Mouse (Mus musculus): ENCODE measurements around the gene Klhl32.
"Not testable (repeated sequence)": the region's sequence is repeated elsewhere in the genome, so short reads cannot be mapped to it uniquely, and the experiment has no call there.

Gene Klhl32

DNA sequence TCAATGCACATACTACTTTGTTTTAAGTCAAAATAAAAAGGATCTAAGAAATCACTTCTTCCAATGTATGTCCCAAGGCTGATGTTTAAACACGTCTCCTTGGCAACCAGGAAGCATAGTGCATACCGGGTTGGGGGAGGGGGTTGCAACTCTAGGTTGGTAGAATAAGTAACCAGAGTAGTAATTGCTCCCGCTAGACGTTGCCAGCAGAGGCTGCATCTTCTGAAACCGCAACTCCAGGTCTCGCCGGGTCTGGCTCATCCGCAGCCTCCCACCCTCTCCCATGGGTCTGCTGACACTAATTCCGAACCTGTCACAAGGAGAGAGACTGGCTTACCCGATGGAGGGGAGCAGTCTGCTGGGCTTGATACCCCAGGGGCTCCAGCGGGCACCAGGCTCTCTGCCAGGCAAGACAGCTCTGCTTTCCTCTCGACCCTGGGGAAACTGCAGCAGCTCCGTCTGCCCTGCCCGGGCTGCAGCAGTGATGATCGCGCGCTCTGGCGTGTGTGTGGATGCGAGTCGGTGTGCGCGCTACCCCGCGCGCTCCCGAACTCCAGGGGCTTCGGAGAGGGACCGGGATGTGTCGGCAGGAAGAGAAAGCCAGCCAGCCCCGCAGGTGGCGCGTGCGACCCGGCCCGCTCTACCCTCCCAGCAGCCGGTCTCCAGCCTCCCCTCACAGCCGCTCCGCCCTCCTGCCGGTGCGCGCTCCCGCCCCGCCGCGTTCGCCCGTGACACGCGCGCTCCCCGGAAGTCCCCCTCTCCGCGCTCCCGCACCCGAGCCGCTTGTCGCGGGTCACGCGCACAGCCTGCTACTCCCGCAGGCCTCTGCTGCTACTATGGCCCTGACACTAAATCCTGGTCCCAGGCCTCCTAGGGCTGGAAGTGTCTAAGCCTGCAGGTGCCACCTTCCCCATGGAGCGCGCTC, at the start of gene Klhl32:
Klhl32 (minus strand) TSS at position 724 of the 925 bp plus-strand sequence.
- peak; percentile 93 for DNase-seq (ENCODE audit: low read depth, low spot score)

GRCm38 (mm10) chr4:24899146-24899545, 48.2 kb upstream of the Klhl32 start:
- no peak for DNase-seq (ENCODE audit: low read depth, low spot score)

GRCm38 (mm10) chr4:24898636-24899035, 47.7 kb upstream of the Klhl32 start:
- DNase-seq (ENCODE audit: low read depth, low spot score): no peak

DNA sequence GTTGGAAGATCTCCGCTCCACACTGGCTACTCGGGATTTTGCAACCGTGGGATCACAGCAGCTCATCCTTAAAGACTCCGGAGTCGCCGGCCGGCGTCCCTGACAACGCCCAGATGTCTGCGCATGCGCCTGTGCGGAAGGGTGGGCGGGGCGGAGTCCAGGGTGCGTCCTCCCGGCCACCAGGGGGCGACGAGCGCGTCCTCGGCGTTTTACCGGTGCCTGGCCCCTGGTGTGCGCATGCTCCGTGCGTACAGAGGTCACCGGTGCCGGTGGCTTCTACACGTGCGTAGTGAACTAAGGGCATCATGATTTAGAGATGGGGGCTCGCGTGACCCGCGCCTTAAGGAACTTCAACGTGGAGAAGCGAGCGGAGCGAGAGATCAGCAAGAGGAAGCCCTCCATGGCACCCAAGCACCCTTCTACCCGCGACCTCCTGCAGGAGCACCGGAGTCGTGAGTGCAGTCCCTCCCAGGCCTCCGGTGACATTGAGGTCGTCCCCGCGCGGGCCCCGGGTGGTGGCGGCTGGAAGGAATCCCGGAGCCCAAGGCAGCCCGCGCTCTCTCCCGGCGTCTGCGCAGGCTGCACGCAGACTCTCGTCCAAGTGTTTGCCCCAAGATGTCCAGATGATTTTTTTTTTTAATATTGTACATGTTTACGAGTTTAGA, 47.1 kb upstream of the Klhl32 start, which contains the start of gene Ndufaf4:
Ndufaf4 (plus strand) TSS at position 233 of the 665 bp plus-strand sequence.
- DNase-seq (ENCODE audit: low read depth, low spot score): peak; percentile 97

DNA sequence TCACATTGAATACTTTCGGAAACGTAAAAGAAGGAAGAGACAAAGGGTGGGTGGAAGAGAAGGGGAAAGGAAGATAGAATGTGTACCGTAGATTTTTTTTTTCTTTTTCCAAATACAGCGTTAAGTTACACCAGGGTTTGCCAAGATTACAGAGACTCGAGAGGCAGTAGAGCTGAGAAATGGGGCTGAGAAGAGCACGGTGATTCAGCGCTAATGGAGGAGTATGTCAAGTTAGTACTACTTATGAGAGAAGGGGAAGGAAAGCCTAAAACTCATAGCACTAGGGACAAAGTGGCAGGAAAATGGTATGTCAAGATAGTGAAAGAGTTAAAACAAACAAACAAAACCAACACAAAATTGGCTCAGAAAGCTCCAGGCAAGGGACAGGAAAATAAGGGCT, 46.4 kb upstream of the Klhl32 start:
- DNase-seq (ENCODE audit: low read depth, low spot score): peak; percentile 75

- DNase-seq (ENCODE audit: low read depth, low spot score): peak; percentile 87
These were observed 45.9 kb upstream of the Klhl32 start for GRCm38 (mm10) chr4:24896829-24897228.

GRCm38 (mm10) chr4:24894625-24895024, 43.7 kb upstream of the Klhl32 start:
- DNase-seq (ENCODE audit: low read depth, low spot score): no peak

GRCm38 (mm10) chr4:24892293-24892692, 41.4 kb upstream of the Klhl32 start:
- DNase-seq (ENCODE audit: low read depth, low spot score): not testable (repeated sequence)

GRCm38 (mm10) chr4:24889386-24889785, 38.5 kb upstream of the Klhl32 start:
- DNase-seq (ENCODE audit: low read depth, low spot score): not testable (repeated sequence)

DNA sequence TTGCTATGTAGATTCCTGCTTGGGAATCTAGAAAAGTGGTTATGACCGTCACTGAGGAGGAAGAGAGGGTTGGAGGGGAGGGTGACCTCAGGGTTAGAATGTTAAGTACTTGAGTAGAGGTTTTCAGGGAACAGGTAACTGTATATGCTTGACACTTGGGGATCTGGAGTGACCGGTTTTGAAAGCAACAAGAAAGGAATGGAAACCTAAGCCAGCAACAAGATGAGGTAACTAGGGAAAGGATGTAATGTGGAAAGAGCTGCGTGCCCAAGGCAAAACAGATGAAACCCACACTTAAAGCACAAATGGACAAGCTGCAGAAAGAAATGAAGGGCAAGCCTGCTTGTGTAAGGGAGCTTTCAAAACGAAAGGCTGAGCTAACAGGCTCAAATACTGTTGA, 18.3 kb upstream of the Klhl32 start:
- no peak for DNase-seq (ENCODE audit: low read depth, low spot score)

DNA sequence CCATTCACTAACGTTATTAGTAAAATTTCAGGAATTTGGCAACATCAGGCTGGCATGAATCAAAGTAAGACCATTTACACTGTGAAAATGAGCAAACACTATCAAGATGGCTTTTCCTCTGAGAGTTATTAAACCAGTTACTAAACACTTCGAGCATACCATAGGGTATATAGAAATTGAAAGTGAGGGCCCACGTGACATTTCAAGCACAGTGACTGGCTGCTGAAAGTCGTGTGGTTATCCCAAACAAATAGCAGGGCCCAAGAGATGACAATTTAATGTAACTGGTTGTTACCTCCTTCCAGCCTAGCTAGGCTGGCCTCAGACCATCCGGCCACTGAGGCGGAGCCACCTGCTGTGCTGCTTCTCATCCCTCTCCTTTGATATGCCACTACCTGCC, 14.8 kb upstream of the Klhl32 start:
- no peak for DNase-seq (ENCODE audit: low read depth, low spot score)

DNA sequence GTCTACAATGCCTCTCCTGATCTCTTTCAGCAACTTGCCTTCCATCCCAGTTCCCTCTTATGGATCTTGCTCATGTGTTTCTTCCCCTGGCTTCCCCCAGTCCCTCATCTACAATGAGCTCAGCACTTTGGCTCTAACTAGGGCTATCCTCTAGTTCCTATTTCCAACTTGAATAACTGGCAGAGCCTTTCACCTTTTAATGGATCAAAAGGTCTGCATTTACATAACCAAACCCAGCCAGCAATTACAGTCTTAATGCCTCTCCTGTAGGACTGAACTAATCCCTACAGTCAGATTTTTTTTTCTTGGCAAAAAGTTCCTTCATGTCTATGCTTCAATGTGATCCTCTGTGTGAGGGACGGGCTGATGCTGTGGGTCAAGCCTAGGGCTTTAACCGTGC, 3.5 kb downstream of the Klhl32 start:
- no peak for DNase-seq (ENCODE audit: low read depth, low spot score)

DNA sequence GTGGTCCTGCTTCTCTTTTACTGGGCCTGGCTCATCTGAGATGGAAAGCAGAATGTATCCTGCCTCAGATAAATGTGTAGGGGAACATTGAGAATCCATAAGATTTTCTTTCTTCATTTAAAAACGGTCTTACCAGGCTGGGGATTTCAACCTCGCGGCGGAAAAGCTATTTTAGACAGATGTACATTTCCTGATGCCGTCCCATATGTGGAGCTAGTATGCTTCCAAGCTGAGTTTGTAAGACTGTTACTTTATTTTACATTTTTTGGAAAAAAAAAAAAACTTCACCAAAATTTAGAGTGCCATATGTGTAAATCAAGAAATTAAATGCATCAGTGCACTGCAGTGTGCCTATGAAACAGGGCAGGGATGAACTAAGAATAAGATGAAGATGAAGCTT, 5.4 kb downstream of the Klhl32 start:
- DNase-seq (ENCODE audit: low read depth, low spot score): peak; percentile 52

DNA sequence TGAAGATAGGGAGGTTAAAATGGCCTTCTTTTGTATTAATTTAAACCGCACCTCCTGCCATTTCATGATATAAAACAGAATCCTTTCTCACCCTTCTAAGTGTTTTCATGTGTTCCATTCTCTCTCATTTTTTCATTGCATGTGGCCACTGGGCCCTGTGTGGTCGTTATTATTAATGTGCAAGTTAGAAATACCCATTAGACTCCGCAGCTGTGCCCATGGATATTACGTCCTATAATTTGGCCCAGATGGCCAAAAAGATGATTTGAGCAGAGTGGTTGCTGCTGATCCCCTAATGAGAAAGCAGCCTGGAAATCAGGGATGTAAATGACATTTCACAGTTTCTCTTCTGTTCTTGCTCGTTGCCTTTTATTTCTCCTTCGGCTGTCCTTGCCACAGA, 12.4 kb downstream of the Klhl32 start:
- no peak for DNase-seq (ENCODE audit: low read depth, low spot score)

- DNase-seq (ENCODE audit: low read depth, low spot score): no peak
These were observed 15.4 kb downstream of the Klhl32 start for GRCm38 (mm10) chr4:24835555-24835954.

- DNase-seq (ENCODE audit: low read depth, low spot score): peak; percentile 63
These were observed 42.6 kb downstream of the Klhl32 start for GRCm38 (mm10) chr4:24808316-24808715.

DNA sequence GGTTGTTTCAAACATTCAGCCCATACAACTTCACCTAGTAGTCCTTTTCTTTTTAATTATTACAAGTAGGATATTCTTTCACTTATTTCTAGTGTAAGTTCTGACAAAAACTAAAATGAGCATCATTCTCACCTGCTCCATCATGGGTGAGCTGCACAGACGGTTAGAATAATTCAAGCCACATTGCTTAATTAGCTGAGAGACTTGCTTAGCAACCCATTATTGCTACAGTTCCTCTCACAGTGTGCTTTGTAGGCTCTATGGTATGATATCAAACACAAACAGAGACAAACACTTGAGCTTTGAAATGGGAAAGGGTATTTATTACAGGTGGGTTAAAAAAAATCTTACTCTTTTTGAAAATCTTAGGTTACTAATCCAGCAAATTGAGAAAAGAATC, 49.0 kb downstream of the Klhl32 start:
- no peak for DNase-seq (ENCODE audit: low read depth, low spot score)

GRCm38 (mm10) chr4:24801343-24801742, 49.6 kb downstream of the Klhl32 start:
- DNase-seq (ENCODE audit: low read depth, low spot score): no peak

GRCm38 (mm10) chr4:24800345-24800936, 50.5 kb downstream of the Klhl32 start:
- no peak for DNase-seq (ENCODE audit: low read depth, low spot score)

DNA sequence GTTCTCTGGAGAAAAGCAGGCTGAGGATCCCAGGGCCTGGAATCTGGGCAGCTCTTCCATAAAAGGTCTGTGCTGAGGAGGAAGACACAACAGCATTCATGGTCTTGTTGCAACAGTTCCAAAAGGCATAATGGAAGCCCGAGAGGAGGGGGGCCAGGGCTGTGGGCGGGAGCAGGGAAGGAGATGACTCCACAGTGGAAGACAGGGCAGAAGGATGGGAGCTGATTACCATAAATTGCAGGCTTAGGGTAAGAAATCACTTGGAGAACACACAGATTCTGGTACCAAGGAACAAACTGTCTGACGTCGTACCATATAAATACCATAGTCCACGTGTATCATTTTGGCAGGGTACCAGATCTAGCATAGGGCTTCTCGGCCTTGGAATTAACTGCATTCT, 51.9 kb downstream of the Klhl32 start:
- DNase-seq (ENCODE audit: low read depth, low spot score): peak; percentile 74

GRCm38 (mm10) chr4:24797868-24798267, 53.1 kb downstream of the Klhl32 start:
- no peak for DNase-seq (ENCODE audit: low read depth, low spot score)

GRCm38 (mm10) chr4:24797280-24797679, 53.6 kb downstream of the Klhl32 start:
- DNase-seq (ENCODE audit: low read depth, low spot score): peak; percentile 31
